Mouse (Mus musculus): ENCODE measurements around the gene Wdfy1.

Gene Wdfy1

GRCm38 (mm10) chr1:79657411-79657810, 118.5 kb downstream of the Wdfy1 start:
- no peak for DNase-seq (ENCODE audit: low read depth, low spot score)

GRCm38 (mm10) chr1:79655819-79656555, 120.0 kb downstream of the Wdfy1 start:
- no peak for DNase-seq (ENCODE audit: low read depth, low spot score)

GRCm38 (mm10) chr1:79654948-79655347, 121.0 kb downstream of the Wdfy1 start:
- DNase-seq (ENCODE audit: low read depth, low spot score): no peak

Data from mesoderm, embryonic 11.5 days (tissue).